Mouse (Mus musculus) ES-E14 (cell line): ENCODE results near the gene Drosha. TPM values are rescaled to one million over a fixed set of nuclear protein-coding genes. Genes with fewer than 3 reads are reported as not detected.

Source experiments
- DNase-seq: peaks from one replicate; pipeline ENCODE4 v3.0.0-alpha.2; 2013; ENCODE audit warnings: low read depth, low spot score
- H3K27ac ChIP-seq: 2 replicates; pipeline ENCODE4 v1.5.1; 2012; ENCODE audit warnings: low read depth, mild to moderate bottlenecking, low read length, moderate library complexity, mixed read lengths; ENCODE audit not compliant: poor library complexity, insufficient read depth, severe bottlenecking
- H3K36me3 ChIP-seq: 2 replicates; pipeline ENCODE4 v1.6.1; 2012; ENCODE audit warnings: mild to moderate bottlenecking, low read length, moderate library complexity, mixed read lengths; ENCODE audit not compliant: control insufficient read depth, poor library complexity, insufficient read depth, severe bottlenecking
- H3K4me1 ChIP-seq, 2 experiments: fragments of 150-350 bp in 1 of 2; sonication (generic) in 1 of 2; 2 replicates each; pipeline ENCODE4 v1.6.1; 2012; ENCODE audit warnings: low read length in 2 of 2, mild to moderate bottlenecking in 1 of 2, mixed read lengths in 1 of 2; ENCODE audit not compliant: control insufficient read depth in 2 of 2, insufficient read depth in 2 of 2, poor library complexity in 1 of 2
- H3K4me3 ChIP-seq, 2 experiments: fragments of 150-350 bp in 1 of 2; sonication (generic) in 1 of 2; 2 replicates each; pipeline ENCODE4 v1.5.1; 2012; ENCODE audit warnings: low read length in 2 of 2, low read depth in 1 of 2, mild to moderate bottlenecking in 1 of 2, mixed read lengths in 1 of 2; ENCODE audit not compliant: insufficient read depth in 1 of 2, poor library complexity in 1 of 2, severe bottlenecking in 1 of 2
- H3K9ac ChIP-seq: 2 replicates; pipeline ENCODE4 v1.6.1; 2012; ENCODE audit warnings: low read depth, mild to moderate bottlenecking, low read length, mixed read lengths; ENCODE audit not compliant: poor library complexity, insufficient read depth, severe bottlenecking
- H3K9me3 ChIP-seq: fragments of 150-350 bp; sonication (generic); 2 replicates; pipeline ENCODE4 v1.6.1; 2012; ENCODE audit warnings: low read depth, mild to moderate bottlenecking, low read length; ENCODE audit not compliant: control insufficient read depth, insufficient read depth
- CHD2 ChIP-seq: IDR thresholded peaks from 2 replicates; pipeline ENCODE4 v1.6.1; 2014; ENCODE audit warnings: mild to moderate bottlenecking, low read depth, low read length, inconsistent platforms
- HCFC1 ChIP-seq: IDR thresholded peaks from 2 replicates; pipeline ENCODE4 v1.6.1; 2012; ENCODE audit warnings: low read length, inconsistent platforms, borderline replicate concordance; ENCODE audit not compliant: insufficient read depth
- MAFK ChIP-seq: IDR thresholded peaks from 2 replicates; pipeline ENCODE4 v1.6.1; 2014; ENCODE audit warnings: mild to moderate bottlenecking, low read depth, low read length, inconsistent platforms; ENCODE audit not compliant: insufficient read depth
- ZC3H11A ChIP-seq: IDR thresholded peaks from 2 replicates; pipeline ENCODE4 v1.6.1; 2012; ENCODE audit warnings: low read depth, mild to moderate bottlenecking, inconsistent platforms, low read length, borderline replicate concordance
- ZNF384 ChIP-seq: IDR thresholded peaks from 2 replicates; pipeline ENCODE4 v1.6.1; 2012; ENCODE audit warnings: low read depth, low read length, inconsistent platforms
- in situ Hi-C, 2 experiments: fragments of 600-800 bp; cut with MboI; formaldehyde crosslinking; loops; one replicate each; pipeline ENCODE4 v1.15.1; 2025; ENCODE audit warnings: low sequenced_read_pairs in 2 of 2, inconsistent platforms in 1 of 2; ENCODE audit not compliant: unreplicated experiment in 2 of 2
- total RNA-seq: library from RNA; depleted of rRNA; stranded (reverse); fragments of 300-350 nt; gene quantifications from 2 replicates; pipeline ENCODE4 v1.2.3, GENCODE M21; 2012

The Drosha gene
- total RNA-seq, 1 experiment = 48.2 TPM

DNA sequence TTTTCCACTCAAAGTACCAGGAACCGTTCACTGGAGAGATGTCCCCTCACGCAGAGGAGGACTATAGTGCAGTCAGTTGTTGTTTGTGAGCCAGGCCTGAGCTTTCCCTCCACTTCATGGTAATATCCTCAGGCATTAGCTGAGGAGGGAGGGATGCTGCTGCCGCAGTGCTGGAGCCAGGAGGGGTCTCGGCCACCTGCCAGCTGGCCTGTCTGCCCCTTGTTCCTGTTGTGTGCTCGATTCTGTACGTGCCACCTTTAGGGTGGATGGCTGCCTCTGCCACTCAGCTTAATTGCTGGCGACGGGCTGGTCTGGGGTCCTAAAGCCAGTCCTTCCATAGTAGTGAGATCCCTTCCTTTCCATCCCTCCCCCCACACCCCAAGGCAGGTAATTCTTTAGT, 28.9 kb downstream of the Drosha start:
- in situ Hi-C loops = no loop called here
- no peak for DNase-seq
- peaks cover 70% of the 10 kb centered on the region for H3K36me3 ChIP-seq
- H3K4me1 ChIP-seq = peaks cover 3% of the 10 kb centered on the region in 2 experiments; a peak in 2 of 4 replicates
- no peak overlapping the region for H3K27ac ChIP-seq
- H3K4me3 ChIP-seq = no peak overlapping the region
- TF ChIP-seq HCFC1 = no peak
- H3K9me3 ChIP-seq = no peaks in the 10 kb centered on the region
- H3K9ac ChIP-seq = no peak overlapping the region

DNA sequence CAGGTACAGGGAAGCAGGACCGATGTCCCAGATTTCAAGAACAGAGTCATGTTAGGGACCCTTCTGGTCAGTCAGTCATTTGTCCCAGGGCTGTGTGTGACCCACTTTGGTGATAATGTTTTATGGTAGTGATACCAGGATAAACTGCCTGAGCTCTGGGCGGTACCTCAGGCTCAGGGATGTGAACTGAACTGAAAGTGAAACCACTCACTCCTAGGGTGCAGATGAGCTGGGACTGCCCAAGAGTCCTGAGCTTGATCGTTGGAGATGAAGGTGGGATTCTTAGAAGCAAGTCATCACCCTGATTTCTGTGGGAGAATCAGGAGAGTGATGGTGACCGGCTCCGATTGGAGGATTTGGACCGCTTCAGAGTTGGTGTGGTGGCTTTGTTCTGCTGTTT, 32.2 kb downstream of the Drosha start:
- no peak for TF ChIP-seq ZNF384
- no peak for TF ChIP-seq MAFK
- no peak for TF ChIP-seq ZC3H11A
- TF ChIP-seq CHD2 = no peak
- TF ChIP-seq HCFC1 = no peak
- DNase-seq = no peak
- peaks cover 2 to 3% of the 10 kb centered on the region in 2 experiments; a peak in 2 of 4 replicates for H3K4me1 ChIP-seq
- no peak overlapping the region for H3K4me3 ChIP-seq
- no peak overlapping the region for H3K27ac ChIP-seq
- H3K9ac ChIP-seq = no peak overlapping the region
- in situ Hi-C loops = no loop called here
- H3K9me3 ChIP-seq = no peaks in the 10 kb centered on the region
- peaks cover 68% of the 10 kb centered on the region for H3K36me3 ChIP-seq

DNA sequence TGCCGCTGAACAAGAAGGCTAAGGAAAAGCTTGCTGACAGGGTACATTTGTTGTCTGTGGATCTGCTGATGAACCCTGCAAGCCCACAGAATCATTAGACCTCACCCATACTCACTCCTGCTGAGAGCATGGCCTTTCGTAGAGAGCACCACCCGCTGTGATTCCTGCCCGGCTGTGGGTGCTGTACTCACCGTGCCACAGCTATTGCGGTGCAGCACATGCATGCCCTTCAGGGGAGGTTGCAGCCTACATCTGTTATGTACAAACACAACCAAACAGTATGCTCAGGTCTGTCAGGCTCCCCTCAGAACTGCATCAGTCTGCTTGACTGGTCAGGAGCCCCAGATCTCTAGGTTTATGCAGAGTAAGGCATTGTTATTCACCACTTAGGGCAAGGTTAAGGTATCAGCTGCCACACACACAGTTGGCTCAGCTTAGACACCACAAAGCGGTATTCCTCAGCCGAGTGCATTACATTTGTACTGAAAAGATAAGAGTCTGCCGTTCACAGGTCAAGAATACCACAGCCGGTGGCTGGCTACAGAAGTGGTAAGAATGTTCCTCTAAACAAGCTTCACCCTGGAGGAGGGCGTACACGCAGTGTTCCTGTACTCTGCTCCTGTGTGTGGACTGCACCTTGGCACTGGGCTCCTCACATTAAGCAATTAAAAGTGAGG, 33.4 kb downstream of the Drosha start:
- Histone ChIP-seq H3K36me3 (peaks cover 67% of the 10 kb centered on the region), H3K9me3 (no peaks in the 10 kb centered on the region), H3K9ac (no peak overlapping the region), H3K4me1 (peaks cover 2 to 3% of the 10 kb centered on the region in 2 experiments; a peak in 2 of 4 replicates), H3K4me3 (no peak overlapping the region), H3K27ac (no peak overlapping the region)
- TF ChIP-seq CHD2 (no peak), ZNF384 (no peak), MAFK (no peak), ZC3H11A (no peak), HCFC1 (no peak)
- in situ Hi-C loops = no loop called here
- DNase-seq = no peak

DNA sequence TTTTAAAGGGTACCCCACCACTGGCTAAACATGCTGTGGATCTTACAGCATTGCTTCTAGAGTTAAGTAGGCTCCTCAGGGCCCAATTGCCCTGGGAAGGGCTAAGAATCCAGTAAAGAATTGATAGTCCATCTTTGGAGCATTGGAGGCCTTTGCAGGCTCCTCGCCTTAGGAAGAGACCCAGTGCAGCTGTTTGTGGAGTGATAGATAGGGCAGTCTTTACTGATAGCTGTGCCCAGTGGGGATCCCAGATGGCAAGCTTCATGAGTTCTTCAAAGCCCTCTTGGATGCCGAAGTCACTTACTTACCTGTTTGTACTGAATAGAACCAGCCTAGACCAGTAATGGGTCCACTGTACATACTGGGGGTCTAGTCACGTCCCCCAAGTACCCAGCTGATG, 34.0 kb downstream of the Drosha start:
- no peak overlapping the region for H3K9ac ChIP-seq
- peaks cover 2 to 3% of the 10 kb centered on the region in 2 experiments; a peak in 2 of 4 replicates for H3K4me1 ChIP-seq
- H3K4me3 ChIP-seq = no peak overlapping the region
- no peaks in the 10 kb centered on the region for H3K9me3 ChIP-seq
- peaks cover 64% of the 10 kb centered on the region for H3K36me3 ChIP-seq
- in situ Hi-C loops = no loop called here
- TF ChIP-seq MAFK (no peak), CHD2 (no peak), ZC3H11A (no peak), HCFC1 (no peak), ZNF384 (no peak)
- DNase-seq = no peak
- no peak overlapping the region for H3K27ac ChIP-seq

DNA sequence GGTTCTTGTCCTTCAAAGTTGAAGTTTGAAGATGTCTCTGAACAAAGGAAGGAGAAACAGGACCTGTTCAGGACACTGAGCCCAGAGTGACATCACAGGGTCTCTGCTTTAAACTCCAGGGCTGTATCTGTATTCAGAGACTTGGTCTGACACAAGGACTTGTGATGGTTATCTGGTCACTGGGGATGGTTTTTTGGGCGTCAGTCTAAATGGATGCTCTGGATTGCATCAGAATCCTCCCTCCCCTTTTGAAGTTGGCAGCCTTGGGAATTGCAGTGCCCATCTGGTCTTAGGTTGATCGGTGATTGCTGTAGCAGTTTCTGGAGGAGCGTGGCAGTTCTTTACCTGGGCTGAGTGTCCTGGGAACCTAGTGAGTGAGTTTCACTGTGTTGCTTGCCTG, 37.4 kb downstream of the Drosha start:
- in situ Hi-C loops = no loop called here
- no peak overlapping the region for H3K4me3 ChIP-seq
- no peaks in the 10 kb centered on the region for H3K9me3 ChIP-seq
- peaks cover 2 to 3% of the 10 kb centered on the region in 2 experiments; a peak in 2 of 4 replicates for H3K4me1 ChIP-seq
- TF ChIP-seq CHD2 = no peak
- TF ChIP-seq ZC3H11A = no peak
- no peak for TF ChIP-seq MAFK
- TF ChIP-seq ZNF384 = no peak
- no peak for TF ChIP-seq HCFC1
- no peak overlapping the region for H3K9ac ChIP-seq
- peaks cover 49% of the 10 kb centered on the region for H3K36me3 ChIP-seq
- H3K27ac ChIP-seq = no peak overlapping the region
- DNase-seq = no peak
